Mouse (Mus musculus) thymus, adult 2 months (tissue): ENCODE measurements at regions not wholly inside any gene's neighbourhood (a gene's known extent, or its start where the extent isn't known, plus 50 kb on each side); places are given as distances from the start of the nearest gene placed in this dataset.

Experiments
- DNase-seq: peaks from one replicate; pipeline ENCODE4 v3.0.0; 2021
- H3K27ac ChIP-seq: fragments of 200-500 bp; 2 replicates; pipeline ENCODE4 v1.5.1; 2012; ENCODE audit warnings: low read length, control low read depth; ENCODE audit not compliant: control insufficient read depth, insufficient read depth
- H3K27me3 ChIP-seq: fragments of 200-500 bp; 2 replicates; pipeline ENCODE4 v1.6.1; 2012; ENCODE audit warnings: mild to moderate bottlenecking, low read length, moderate library complexity, mixed read lengths; ENCODE audit not compliant: control insufficient read depth, insufficient read depth
- H3K36me3 ChIP-seq: fragments of 200-500 bp; 2 replicates; pipeline ENCODE4 v1.6.1; 2012; ENCODE audit warnings: mild to moderate bottlenecking, low read length, moderate library complexity; ENCODE audit not compliant: control insufficient read depth, insufficient read depth
- H3K4me1 ChIP-seq: fragments of 200-500 bp; replicated peaks from 2 replicates; pipeline ENCODE4 v1.6.1; 2012; ENCODE audit warnings: low read length; ENCODE audit not compliant: control insufficient read depth, insufficient read depth
- H3K4me3 ChIP-seq: fragments of 200-500 bp; 2 replicates; pipeline ENCODE4 v1.5.1; 2012; ENCODE audit warnings: mild to moderate bottlenecking, low read length, control low read depth, moderate library complexity; ENCODE audit not compliant: control insufficient read depth, insufficient read depth
- CTCF ChIP-seq: fragments of 200-500 bp; IDR thresholded peaks from 2 replicates; pipeline ENCODE4 v1.5.1; 2012; ENCODE audit warnings: mild to moderate bottlenecking, control low read depth, low read length, moderate library complexity, borderline replicate concordance; ENCODE audit not compliant: control insufficient read depth, poor library complexity, insufficient read depth; ENCODE audit errors: extremely low read depth
- POLR2A ChIP-seq: fragments of 200-500 bp; IDR thresholded peaks from 2 replicates; pipeline ENCODE4 v1.6.1; 2012; ENCODE audit warnings: mild to moderate bottlenecking, low read length, control low read depth, moderate library complexity; ENCODE audit not compliant: control insufficient read depth, poor library complexity, insufficient read depth; ENCODE audit errors: extremely low read depth
- WGBS: fragments of 180-500 bp; shearing (Covaris S2); methylation state at CpG from one replicate; pipeline ENCODE4 v1.1.7; 2018; 5-methylcytosine and 5-hydroxymethylcytosine counted together

DNA sequence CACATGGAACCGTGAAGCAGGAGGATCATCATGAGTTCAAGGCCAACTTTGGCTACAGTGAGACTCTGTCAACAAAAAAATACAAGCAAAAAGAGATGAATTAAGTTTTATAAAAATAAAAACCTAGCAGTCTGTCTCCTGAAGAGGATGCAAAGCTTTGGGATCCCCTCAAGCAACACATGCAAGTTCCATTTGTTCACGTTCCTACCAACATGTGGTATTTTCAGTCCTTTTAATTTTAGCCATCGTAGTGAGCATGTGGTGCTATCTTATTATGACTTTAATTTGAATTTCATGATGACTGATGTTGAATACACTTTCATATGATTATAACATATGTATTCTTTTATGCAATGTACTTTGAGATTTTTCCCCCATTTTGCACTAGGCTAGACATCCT, 1244.9 kb upstream of the Gm7489 start:
- WGBS, result 93% methylated on average over 3 of the region's 3 CpGs
- H3K27ac ChIP-seq, result no peak overlapping the region
- no peaks in the 10 kb centered on the region for H3K4me1 ChIP-seq
- no peak overlapping the region for H3K4me3 ChIP-seq
- H3K27me3 ChIP-seq, result no peaks in the 10 kb centered on the region
- no peak for DNase-seq
- no peaks in the 10 kb centered on the region for H3K36me3 ChIP-seq
- no peak for TF ChIP-seq POLR2A
- TF ChIP-seq CTCF, result no peak

GRCm38 (mm10) chr15:52645961-52646360, 1238.7 kb upstream of the Gm7489 start:
- DNase-seq, result no peak
- Histone ChIP-seq H3K36me3 (no peaks in the 10 kb centered on the region), H3K27ac (no peak overlapping the region), H3K27me3 (no peaks in the 10 kb centered on the region), H3K4me1 (no peaks in the 10 kb centered on the region), H3K4me3 (no peak overlapping the region)
- WGBS, result 84% methylated on average over 2 of the region's 2 CpGs
- TF ChIP-seq POLR2A (no peak), CTCF (no peak)

GRCm38 (mm10) chr15:52657916-52658315, 1226.8 kb upstream of the Gm7489 start:
- no peak for TF ChIP-seq POLR2A
- TF ChIP-seq CTCF, result no peak
- no peaks in the 10 kb centered on the region for H3K27me3 ChIP-seq
- no peak for DNase-seq
- no peaks in the 10 kb centered on the region for H3K36me3 ChIP-seq
- H3K4me3 ChIP-seq, result no peak overlapping the region
- no peak overlapping the region for H3K27ac ChIP-seq
- H3K4me1 ChIP-seq, result no peaks in the 10 kb centered on the region
